Mouse (Mus musculus) testis, adult 2 months (tissue): ENCODE results near the gene Fam117a.

Experiments used
- CTCF ChIP-seq: fragments of 200-500 bp; IDR thresholded peaks from 2 replicates; pipeline ENCODE4 v1.5.1; 2012; ENCODE audit warnings: low read depth, mild to moderate bottlenecking, inconsistent platforms, low read length, moderate library complexity; ENCODE audit not compliant: control insufficient read depth, insufficient read depth, insufficient replicate concordance
- POLR2A ChIP-seq: fragments of 200-500 bp; IDR thresholded peaks from 2 replicates; pipeline ENCODE4 v1.6.1; 2012; ENCODE audit warnings: low read depth, mild to moderate bottlenecking, inconsistent platforms, low read length, moderate library complexity; ENCODE audit not compliant: control insufficient read depth

GRCm38 (mm10) chr11:95318116-95318515 lies 18.7 kb upstream of the Fam117a start:
- no peak for TF ChIP-seq POLR2A
- no peak for TF ChIP-seq CTCF
